25 mouse cellular contexts compared by ENCODE assay signal in the genomic region with DNA sequence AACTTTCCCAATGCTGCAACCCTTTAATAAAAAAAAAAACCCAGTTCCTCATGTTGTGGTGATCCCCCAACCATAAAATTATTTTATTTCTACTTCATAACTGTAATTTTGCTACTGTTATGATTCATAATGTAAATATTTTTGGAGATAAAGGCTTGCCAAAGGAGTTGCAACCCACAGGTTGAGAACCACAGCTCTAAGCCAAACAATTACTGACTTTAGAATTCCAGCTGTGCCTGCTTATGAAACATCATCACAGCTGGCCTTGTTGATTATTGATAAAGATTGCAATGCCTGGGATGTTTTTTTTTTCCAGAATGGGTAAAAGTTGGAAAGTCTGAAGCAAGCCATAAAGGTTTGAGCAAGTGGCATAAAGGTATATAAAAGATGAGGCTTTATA.
"Had no signal": no experiment of that assay in that cellular context is flagged by ENCODE, and none has a peak within 500 bp of the region (broad histone marks: within the 10 kb centered on the region; RNA-seq: fewer than 3 reads in every experiment).

No protein-coding gene starts in this region.

- H3K9me3 ChIP-seq: heart, embryonic 15.5 days; hindbrain, embryonic 13.5 days; hindbrain, embryonic 15.5 days; intestine, embryonic 15.5 days; limb, embryonic 13.5 days; limb, embryonic 15.5 days had no signal

- H3K27ac ChIP-seq: heart, adult 2 months; heart, embryonic 13.5 days; heart, embryonic 15.5 days; hindbrain, embryonic 13.5 days; hindbrain, embryonic 15.5 days; intestine, embryonic 15.5 days; limb, embryonic 13.5 days; limb, embryonic 15.5 days had no signal

- H3K9ac ChIP-seq: heart, embryonic 13.5 days; heart, embryonic 15.5 days; hindbrain, embryonic 13.5 days; hindbrain, embryonic 15.5 days; intestine, embryonic 15.5 days; limb, embryonic 13.5 days; limb, embryonic 15.5 days had no signal

- H3K4me1 ChIP-seq: heart, embryonic 13.5 days; heart, embryonic 15.5 days; hindbrain, embryonic 13.5 days; hindbrain, embryonic 15.5 days; intestine, embryonic 15.5 days; limb, embryonic 13.5 days; limb, embryonic 15.5 days had no signal

- DNase-seq: gastrocnemius, postnatal 14 days; gastrocnemius, postnatal 36 days; heart, adult 11 months; heart, adult 2 months; heart, postnatal 14 days; heart, postnatal 36 days; kidney, adult 18-20 months; kidney, adult 8-10 months; kidney, postnatal 10 days; kidney, postnatal 25 days; kidney, postnatal 4 days; layer of hippocampus, adult 9-11 months; layer of hippocampus, postnatal 36 days; left cerebral cortex, postnatal 4 days had no signal

- ATAC-seq: inflammation-experienced regulatory T-cells, adult 6 months; intestine, embryonic 15.5 days; intestine, postnatal 0 days had no signal

- H3K36me3 ChIP-seq: heart, embryonic 13.5 days; heart, embryonic 15.5 days; hindbrain, embryonic 13.5 days; hindbrain, embryonic 15.5 days; intestine, embryonic 15.5 days; limb, embryonic 13.5 days; limb, embryonic 15.5 days had no signal

- H3K4me3 ChIP-seq: heart, adult 2 months; heart, embryonic 13.5 days; heart, embryonic 15.5 days; hindbrain, embryonic 13.5 days; hindbrain, embryonic 15.5 days; intestine, embryonic 15.5 days; limb, embryonic 13.5 days; limb, embryonic 15.5 days had no signal

- H3K4me2 ChIP-seq: heart, embryonic 11.5 days; heart, embryonic 13.5 days; heart, embryonic 15.5 days; hindbrain, embryonic 13.5 days; hindbrain, embryonic 15.5 days; intestine, embryonic 15.5 days; limb, embryonic 13.5 days; limb, embryonic 15.5 days; liver, embryonic 11.5 days had no signal

- H3K27me3 ChIP-seq: heart, embryonic 13.5 days; heart, embryonic 15.5 days; hindbrain, embryonic 13.5 days; hindbrain, embryonic 15.5 days; intestine, embryonic 15.5 days; limb, embryonic 13.5 days; limb, embryonic 15.5 days had no signal
